Mouse (Mus musculus) left cerebral cortex, adult 2 months (tissue): ENCODE results near the gene Abr. TPM values are rescaled to one million over a fixed set of nuclear protein-coding genes. Genes with fewer than 3 reads are reported as not detected.

Experiments used
- DNase-seq, 2 experiments: peaks; one replicate each; pipeline ENCODE4 v3.0.0; 2021 to 2022; ENCODE audit warnings: low spot score in 2 of 2, mixed read lengths in 1 of 2; ENCODE audit errors: extremely low spot score in 1 of 2
- H3K27ac ChIP-seq: fragments of 200-600 bp; 2 replicates; pipeline ENCODE4 v1.8.1; 2022
- H3K4me3 ChIP-seq: fragments of 200-600 bp; 2 replicates; pipeline ENCODE4 v1.8.1; 2022
- CTCF ChIP-seq: fragments of 200-600 bp; IDR thresholded peaks from 2 replicates; pipeline ENCODE4 v1.8.1; 2022; ENCODE audit warnings: antibody characterized with exemption, mild to moderate bottlenecking, moderate library complexity
- intact Hi-C: fragments of 180-260 bp; cut with DNase I; formaldehyde crosslinking; loops from one replicate; pipeline ENCODE4 v1.15.1; 2025
- total RNA-seq, 2 experiments: library from RNA; stranded (reverse); gene quantifications; 2 replicates each; pipeline ENCODE4 v1.2.3; 2021

Abr gene
- total RNA-seq, 2 experiments from 2014 or later, result 436 to 450 TPM

GRCm38 (mm10) chr11:76392996-76393395 lies 229.1 kb downstream of the Abr start:
- DNase-seq, result no peak
- no peak for TF ChIP-seq CTCF
- H3K4me3 ChIP-seq, result no peak overlapping the region
- H3K27ac ChIP-seq, result no peak overlapping the region
- intact Hi-C loops, result no loop called here

DNA sequence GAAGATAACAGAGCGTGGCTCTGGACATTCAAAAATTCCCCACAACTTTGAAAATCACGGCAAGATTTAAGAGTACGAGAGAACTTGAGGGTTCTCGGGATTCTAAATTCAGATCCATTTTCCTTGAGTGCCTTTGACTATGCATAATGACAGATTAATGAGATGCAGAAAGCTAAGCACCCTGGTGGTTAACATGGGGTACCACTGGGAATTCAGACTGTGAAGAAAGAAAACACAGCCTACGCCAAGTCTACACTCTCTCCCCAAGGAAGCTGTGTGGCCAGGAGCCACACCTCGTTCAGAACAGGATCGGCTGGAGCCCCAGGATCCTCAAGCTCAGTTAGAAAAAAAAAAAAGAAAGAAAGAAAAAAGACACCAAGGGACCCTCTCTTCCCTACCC lies 229.6 kb downstream of the Abr start:
- DNase-seq, result no peak
- TF ChIP-seq CTCF, result peak; percentile 7
- Histone ChIP-seq H3K4me3 (no peak overlapping the region), H3K27ac (no peak overlapping the region)
- intact Hi-C loops, result no loop called here

DNA sequence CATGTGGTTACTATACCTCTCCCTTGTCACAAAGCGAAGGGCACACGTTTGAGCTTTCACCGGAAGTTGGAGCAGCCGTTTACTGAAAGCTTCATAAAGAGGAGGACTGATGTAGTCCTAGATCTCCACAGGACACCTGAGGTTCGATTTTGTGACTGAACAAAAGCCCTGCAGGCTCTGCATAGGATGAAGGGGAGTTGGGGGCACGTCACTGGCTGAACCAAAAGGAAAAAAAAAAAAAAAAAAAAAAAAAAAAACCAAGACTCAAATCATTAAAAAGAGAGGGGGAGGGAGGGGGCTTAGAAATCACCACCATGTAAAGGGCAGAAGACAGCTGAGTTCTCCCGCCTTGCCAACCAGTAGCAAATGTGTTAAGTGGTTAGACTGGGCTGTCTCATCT lies 233.4 kb downstream of the Abr start:
- H3K27ac ChIP-seq, result no peak overlapping the region
- TF ChIP-seq CTCF, result no peak
- no peak overlapping the region for H3K4me3 ChIP-seq
- no peak for DNase-seq
- intact Hi-C loops, result no loop called here

- DNase-seq, result no peak
- Histone ChIP-seq H3K27ac (no peak overlapping the region), H3K4me3 (no peak overlapping the region)
- TF ChIP-seq CTCF, result peak; percentile 35
- intact Hi-C loops, result no loop called here
Observed at GRCm38 (mm10) chr11:76387097-76387496, 235.0 kb downstream of the Abr start.

DNA sequence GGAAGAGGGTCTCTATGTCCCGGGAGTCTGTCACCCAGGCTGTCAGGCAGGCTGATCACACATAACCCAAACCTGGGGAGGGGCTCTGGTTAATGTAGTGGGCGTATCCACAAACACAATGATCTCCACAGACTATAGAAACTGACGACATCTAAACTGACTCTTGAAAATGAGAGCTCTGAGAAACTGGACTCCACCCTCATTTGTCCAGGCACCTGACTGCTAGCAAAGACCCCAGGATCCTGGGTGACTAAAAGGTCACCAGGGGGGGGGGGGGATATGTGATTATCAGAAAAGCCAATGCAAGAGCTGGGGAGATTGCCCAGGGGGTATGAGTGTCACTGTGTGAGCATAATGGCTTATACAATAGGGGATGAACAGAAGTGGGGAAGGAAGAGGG lies 236.4 kb downstream of the Abr start:
- TF ChIP-seq CTCF, result no peak
- H3K27ac ChIP-seq, result no peak overlapping the region
- H3K4me3 ChIP-seq, result no peak overlapping the region
- intact Hi-C loops, result no loop called here
- no peak for DNase-seq

DNA sequence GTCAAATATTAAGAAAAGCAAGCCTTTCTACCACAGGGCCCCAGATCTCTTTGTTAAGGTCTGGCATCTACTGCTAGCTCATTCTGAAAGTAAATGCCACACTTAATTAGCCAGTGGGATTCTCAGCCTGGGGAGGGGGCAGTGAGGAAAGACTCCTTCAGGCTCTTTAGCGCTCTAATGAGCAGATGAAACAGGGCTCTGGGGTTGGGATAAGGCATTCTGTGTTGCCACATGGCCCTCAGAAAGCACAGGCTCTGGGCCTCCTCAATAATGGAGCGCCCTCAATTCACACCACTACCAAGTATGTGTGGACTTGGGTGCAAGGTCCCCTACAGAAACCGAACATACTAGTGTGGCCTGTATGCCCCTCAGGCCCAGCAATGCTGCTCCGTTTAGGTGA lies 237.1 kb downstream of the Abr start:
- intact Hi-C loops, result no loop called here
- no peak for TF ChIP-seq CTCF
- Histone ChIP-seq H3K4me3 (no peak overlapping the region), H3K27ac (no peak overlapping the region)
- no peak for DNase-seq

DNA sequence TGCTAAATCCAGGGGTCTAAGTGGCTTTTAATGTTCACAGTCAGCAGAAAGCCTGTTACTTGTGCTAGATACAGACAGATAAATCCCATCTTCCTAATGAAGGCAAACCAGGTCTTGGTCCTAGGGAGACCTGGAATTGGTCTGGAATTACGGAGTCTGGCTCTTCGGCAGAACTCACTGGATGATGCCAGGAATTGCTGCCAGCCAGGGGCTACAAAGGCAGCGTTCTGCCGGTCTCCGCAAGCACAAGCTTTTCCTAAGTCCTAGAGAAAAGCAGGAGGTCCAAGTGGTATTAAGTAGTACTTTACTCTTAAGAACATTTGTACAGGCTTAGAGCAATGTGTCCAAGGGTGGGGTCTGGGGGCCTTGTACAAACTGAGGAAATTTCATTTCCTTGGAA lies 237.8 kb downstream of the Abr start:
- Histone ChIP-seq H3K4me3 (no peak overlapping the region), H3K27ac (no peak overlapping the region)
- intact Hi-C loops, result loop anchor here (5.0 kb wide), 1 partner anchor 57 kb away; no protein-coding TSS in a partner anchor

GRCm38 (mm10) chr11:76382711-76383324 lies 239.3 kb downstream of the Abr start:
- TF ChIP-seq CTCF, result no peak
- Histone ChIP-seq H3K27ac (no peak overlapping the region), H3K4me3 (no peak overlapping the region)
- intact Hi-C loops, result loop anchor here (5.0 kb wide), 1 partner anchor 56 kb away; no protein-coding TSS in a partner anchor
- DNase-seq, result no peak

More for the DNA sequence above, 237.8 kb downstream of the Abr start:
- DNase-seq, result no peak
- TF ChIP-seq CTCF, result no peak

GRCm38 (mm10) chr11:76381201-76381885 lies 240.8 kb downstream of the Abr start:
- no peak overlapping the region for H3K4me3 ChIP-seq
- TF ChIP-seq CTCF, result no peak
- no peak for DNase-seq
- intact Hi-C loops, result loop anchor here (5.0 kb wide), 1 partner anchor 54 kb away; no protein-coding TSS in a partner anchor
- no peak overlapping the region for H3K27ac ChIP-seq

- intact Hi-C loops, result loop anchor here (5.0 kb wide), 1 partner anchor 53 kb away; no protein-coding TSS in a partner anchor
Observed at GRCm38 (mm10) chr11:76379921-76380544, 242.1 kb downstream of the Abr start.

GRCm38 (mm10) chr11:76376425-76376824 lies 245.7 kb downstream of the Abr start:
- intact Hi-C loops, result no loop called here
- no peak overlapping the region for H3K4me3 ChIP-seq
- no peak for TF ChIP-seq CTCF
- DNase-seq, result no peak
- H3K27ac ChIP-seq, result no peak overlapping the region

More at GRCm38 (mm10) chr11:76379921-76380544, 242.1 kb downstream of the Abr start:
- TF ChIP-seq CTCF, result no peak
- DNase-seq, result no peak
- H3K27ac ChIP-seq, result no peak overlapping the region
- no peak overlapping the region for H3K4me3 ChIP-seq

- no peak for DNase-seq
- TF ChIP-seq CTCF, result no peak
- intact Hi-C loops, result no loop called here
- H3K4me3 ChIP-seq, result no peak overlapping the region
- H3K27ac ChIP-seq, result no peak overlapping the region
Observed at GRCm38 (mm10) chr11:76374491-76375185, 247.5 kb downstream of the Abr start.
